Mouse (Mus musculus) cerebellum, adult 9-11 months (tissue): ENCODE measurements around the gene Ptprj.

Source experiments
- DNase-seq: peaks from one replicate; pipeline ENCODE4 v3.0.0; 2022

The Ptprj gene

GRCm38 (mm10) chr2:90509268-90509667 lies 71.2 kb downstream of the Ptprj start:
- DNase-seq, result no peak

DNA sequence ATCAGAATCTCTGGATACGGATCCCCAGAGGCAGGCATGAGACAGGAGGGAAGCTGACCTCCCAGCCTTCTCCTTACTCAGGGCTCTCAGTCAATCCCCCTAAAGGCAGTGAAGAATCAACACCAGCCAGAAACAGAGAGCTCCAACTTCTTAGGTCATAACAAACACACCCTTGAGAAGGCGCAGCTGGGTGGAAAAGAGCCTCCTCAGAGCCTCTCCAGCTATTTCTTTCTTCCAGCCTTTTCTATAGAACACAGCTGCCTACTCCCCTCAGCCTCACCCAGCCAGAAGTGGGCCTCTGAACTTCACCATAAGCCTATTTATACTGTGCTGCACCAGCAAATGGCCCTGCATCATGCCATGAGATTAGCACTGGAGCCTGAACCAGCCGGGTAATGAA lies 74.3 kb downstream of the Ptprj start:
- DNase-seq, result no peak

DNA sequence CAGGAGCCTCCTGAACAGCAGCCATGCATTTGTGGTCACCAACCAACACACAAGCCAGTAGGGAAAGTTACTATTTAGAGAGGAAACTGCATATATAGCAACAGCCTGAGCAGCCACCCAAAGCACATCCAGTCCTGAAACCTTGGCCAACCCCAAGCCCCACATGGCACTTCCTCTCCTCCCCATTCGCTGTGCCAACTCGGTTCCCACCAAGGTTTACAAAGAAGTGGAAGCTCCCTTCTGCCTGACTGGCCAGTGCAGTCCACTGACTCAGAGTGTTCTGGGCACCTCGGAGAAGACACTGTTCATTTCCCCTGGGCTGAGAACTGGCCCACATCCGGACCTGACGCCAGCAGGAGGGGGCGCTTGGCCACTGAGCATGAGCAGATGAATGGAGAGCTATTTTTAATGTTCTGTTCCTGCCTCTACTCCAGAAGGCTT lies 75.7 kb downstream of the Ptprj start:
- peak; percentile 93 for DNase-seq

DNA sequence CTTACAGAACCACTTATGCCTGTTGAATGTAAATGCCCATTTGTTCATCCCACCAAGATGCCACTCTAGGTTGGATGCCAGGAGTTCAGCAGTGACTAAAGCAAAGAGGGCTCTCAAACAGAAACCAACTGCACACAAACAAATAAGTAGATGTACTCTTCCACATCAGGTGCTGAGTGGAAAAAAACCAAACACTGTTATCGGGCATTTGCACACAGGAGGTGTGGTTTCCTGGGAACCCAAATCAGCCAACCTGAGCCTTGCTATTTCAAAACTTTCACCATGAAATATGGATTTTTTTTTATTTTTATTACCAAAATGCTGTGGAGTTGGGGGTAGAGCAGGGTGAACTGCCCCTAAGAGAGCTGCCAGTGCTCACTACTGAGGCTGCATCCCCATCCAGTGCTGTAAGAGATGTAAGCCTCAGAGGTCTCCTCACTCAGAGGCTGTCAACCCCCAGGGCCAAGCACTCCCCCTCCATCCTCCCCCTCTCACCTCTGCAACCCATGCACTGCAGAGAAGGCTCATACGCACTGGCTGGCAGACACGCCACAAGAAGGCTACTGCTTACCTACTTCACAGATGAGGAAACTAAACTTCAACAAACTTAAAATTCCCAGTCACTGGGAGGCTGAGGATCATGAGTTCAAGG lies 77.1 kb downstream of the Ptprj start:
- DNase-seq, result no peak

GRCm38 (mm10) chr2:90502738-90503137 lies 77.7 kb downstream of the Ptprj start:
- DNase-seq, result no peak

DNA sequence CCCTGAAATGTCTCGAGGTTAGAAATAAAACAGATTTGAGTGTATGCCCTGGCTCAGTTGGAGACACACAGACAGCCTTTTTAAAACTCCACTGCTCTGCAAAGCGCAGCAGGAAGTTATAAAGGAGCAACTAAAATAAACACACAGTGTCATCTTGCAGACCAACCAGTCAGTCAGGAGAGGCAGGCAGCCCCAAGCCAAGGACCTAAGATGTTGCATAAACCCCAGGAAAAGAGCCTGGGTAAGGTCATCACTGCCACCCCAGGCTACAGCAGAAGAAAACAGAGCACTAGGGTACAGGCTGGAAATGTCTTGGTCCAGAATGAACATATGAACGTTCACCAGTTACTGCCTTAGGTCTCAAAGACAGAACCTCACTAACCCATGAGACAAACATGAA lies 78.7 kb downstream of the Ptprj start:
- no peak for DNase-seq

DNA sequence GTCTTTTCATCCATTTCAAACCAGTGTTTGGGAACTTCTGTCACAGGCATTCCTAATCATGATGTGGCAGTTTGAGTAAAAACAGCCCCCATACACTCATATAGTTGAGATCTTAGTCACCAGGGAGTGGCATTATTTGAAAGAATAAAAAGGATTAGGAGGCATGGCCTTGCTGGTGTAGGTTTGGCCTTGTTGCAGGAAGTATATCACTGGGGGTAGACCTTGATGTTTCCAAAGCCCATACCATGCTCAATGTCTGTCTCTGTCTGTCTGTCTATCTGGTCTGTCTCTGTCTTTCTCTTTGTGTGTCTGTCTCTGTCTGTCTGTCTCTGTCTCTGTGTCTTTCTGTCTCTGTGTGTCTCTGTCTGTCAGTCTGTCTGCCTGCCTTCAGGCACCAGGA lies 79.6 kb downstream of the Ptprj start:
- no peak for DNase-seq

- DNase-seq, result peak; percentile 94
Measured at GRCm38 (mm10) chr2:90499002-90499401, 81.4 kb downstream of the Ptprj start.

DNA sequence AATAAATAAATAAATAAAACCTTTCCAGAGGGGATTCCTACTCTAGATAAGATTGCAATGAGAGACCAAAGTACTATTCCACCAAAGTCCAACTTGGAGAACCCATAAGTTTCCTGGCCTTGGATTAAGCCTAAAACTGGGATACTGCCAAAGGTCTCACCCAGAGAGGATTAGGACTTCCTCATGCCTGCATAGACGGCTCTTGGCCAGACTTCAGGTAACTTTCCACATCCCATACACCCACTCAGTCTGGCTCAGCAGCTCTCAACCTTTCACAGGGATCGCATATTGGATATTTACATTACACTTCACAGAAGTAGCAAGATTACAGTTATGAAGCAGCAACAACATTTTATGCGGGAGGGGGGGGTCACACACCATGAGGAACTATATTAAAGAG lies 82.9 kb downstream of the Ptprj start:
- no peak for DNase-seq

DNA sequence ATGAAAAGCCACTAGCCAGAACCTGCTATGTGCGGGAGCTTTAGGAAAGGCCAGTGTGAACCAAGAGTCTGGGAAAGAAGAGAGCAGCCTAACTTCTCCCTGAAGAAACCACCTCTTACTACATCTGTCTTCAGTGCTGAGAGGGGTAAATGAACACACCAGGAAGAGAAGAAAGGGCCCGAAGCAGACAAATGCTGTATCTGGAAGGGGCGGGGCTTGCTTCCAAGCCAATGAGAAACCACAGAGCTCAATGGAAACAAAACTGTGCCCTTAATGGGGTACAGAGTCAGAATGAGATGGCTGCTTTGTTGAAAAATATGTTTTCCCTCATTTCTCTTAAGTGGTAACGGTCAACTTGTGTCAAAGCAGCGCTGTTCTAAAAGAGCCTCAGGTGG lies 83.8 kb downstream of the Ptprj start:
- no peak for DNase-seq

DNA sequence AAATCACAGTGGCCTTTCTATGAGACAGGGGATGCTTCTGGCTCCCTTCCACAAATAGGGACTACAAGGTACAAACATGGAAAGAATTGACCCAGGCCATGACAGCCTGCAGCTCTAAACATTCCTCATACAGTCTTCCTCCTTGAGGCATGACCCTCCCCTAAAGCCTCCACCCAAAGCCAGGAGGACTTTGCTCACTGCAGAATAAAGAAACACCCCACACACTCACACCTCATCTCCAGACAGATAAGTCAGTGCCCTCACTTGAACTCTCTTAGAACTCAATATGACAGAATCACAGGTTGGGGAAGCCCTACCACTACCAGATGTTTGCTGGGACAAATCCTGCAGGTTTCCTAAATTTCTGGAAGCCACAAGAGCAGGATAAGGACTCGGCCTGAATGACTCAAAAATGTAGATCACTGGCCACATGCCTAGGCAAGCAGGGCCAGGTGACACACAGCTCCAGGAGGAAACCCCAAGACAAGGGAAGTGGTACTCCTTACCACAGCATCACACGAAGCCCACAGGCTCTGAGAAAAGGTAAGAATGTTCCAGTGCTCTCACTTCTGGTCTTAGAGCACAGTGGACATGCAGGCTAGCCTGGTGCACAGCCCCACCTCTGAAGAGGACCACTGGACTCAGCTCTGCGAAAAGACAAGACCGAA lies 84.3 kb downstream of the Ptprj start:
- no peak for DNase-seq

- DNase-seq, result peak; percentile 65
Measured at GRCm38 (mm10) chr2:90490279-90491046, 90.0 kb downstream of the Ptprj start.

DNA sequence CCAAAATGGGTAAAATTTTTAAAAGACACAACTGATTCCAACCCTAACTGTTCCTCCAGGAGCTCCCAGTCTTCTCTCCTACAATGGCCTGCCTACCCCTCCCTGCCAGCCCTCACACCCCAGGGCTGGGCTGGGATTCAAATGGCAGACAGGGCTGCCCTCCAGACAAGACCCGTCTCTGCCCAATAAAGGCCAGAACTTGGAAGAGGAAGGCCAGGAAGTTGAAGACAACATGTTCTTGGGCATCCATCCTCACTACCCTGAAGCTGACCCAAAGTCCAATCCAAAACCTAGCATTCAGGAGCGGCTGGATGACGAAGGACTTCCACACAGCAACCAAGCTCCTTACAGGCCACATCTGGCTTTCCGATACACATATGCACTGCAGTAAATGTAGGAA lies 90.6 kb downstream of the Ptprj start:
- DNase-seq, result peak; percentile 78

GRCm38 (mm10) chr2:90488690-90489590 lies 91.5 kb downstream of the Ptprj start:
- DNase-seq, result no peak

DNA sequence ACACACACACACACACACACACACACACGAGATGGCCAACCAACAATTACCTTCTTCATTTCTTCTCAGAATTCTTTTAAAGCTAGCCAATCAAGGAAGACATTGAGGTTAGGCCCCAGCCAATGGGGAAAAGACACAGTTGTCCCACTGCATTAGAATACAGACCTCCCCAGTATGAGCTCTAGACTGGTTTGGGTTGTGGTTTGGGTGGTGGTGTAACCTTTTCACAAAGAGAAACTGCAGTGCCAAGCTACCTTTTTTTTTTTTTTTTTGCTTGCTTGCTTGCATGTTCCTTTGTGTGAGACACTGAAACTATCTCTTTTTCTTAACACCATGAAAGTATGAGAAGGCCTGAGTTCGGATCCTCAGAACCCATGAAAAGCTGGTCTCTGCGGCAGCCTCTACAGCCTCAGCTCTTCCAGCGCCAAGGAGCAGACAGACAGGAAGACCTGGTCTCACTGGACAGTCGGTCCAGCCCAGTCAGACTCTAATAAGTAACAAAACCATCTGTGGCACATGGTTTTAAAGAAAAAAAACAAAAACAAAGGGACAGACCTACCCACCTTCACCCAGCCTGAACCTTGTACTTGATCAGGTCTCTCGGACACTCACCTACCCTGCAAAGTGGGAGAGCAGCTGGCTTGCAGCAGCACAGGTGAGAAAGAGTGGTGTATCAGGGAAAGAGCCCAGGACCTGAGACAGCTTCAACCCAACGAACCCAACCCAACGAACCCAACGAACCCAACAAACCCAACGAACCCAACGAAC lies 92.8 kb downstream of the Ptprj start:
- no peak for DNase-seq

- DNase-seq, result no peak
Measured at GRCm38 (mm10) chr2:90486226-90486755, 94.2 kb downstream of the Ptprj start.

DNA sequence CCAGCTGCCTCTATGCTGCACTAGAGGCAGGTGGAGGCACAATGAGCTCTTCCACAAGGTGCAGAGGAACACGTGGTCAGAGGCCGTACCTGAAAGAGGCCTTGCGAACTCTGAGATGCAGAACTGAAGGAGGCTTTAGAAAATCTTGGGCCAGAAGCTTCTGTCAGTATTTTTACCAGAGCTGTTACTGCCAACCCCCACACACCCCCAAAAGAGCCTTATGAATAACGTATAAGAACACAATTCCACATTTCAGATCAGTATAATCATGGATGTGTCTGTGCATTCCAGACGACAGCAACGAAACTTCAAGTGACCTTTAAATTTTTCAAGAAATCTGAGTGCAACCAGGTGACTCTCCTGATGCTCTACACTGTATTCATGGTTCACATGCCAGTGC lies 98.9 kb downstream of the Ptprj start:
- DNase-seq, result no peak

DNA sequence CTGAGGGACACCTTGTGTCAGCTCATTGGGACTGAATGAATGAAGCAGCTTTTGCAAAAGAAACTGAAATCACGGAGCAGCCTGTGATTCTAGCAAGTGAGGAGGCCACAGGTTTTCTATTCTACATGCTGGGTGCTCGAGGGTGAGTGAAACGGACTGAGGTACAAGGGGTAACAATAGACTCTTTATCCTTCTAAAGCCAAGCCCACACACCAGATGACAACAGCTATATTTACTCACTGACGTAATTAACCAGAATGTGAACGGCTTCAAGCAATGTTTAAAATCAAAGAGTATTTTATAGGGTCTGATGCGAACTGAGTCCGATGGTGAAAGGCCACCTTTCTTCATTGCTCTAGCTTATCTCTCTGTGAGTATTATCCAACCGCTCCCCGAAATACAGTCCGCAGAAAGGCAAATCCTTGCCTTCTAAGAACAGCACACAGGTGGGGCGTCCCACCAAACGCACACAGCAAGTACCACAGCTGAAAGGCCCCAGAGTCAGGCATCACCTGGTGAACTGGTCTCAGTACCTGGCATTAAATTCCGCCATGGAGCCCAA lies 99.6 kb downstream of the Ptprj start:
- DNase-seq, result no peak

- DNase-seq, result no peak
Measured at GRCm38 (mm10) chr2:90478531-90478930, 101.9 kb downstream of the Ptprj start.

- DNase-seq, result no peak
Measured at GRCm38 (mm10) chr2:90477617-90478016, 102.8 kb downstream of the Ptprj start.

DNA sequence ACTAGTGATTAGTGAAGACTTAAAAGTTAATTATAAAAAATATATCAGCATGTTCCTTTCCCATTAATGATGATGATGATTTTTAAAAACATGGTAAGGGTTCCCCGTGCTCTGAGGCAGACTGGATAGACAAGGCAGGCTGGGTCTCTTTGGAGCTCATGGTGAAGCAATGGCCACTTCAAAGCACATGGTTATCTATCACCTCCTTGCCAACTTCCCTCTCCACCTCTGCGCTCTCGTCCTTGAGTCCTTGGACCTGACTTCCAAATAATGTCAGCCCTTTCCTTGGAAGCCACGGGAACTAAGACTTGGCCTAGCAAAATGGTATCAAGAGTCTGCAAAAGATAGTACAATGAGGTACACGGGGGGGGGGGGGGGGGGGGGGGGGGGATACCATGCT lies 103.7 kb downstream of the Ptprj start:
- DNase-seq, result no peak

- no peak for DNase-seq
Measured at GRCm38 (mm10) chr2:90476319-90476718, 104.1 kb downstream of the Ptprj start.
